Mouse (Mus musculus): Measurements from ENCODE around the gene Tmem192. TPM values are rescaled to one million over a fixed set of nuclear protein-coding genes. Genes with fewer than 3 reads are reported as not detected.

Gene Tmem192
- total and polyA plus RNA-seq, 3 experiments: 6.3 to 24.9 TPM; not detected in 1

GRCm38 (mm10) chr8:64962836-64963235 lies 15.9 kb downstream of the Tmem192 start:
- no peaks in the 10 kb centered on the region for H3K9me3 ChIP-seq (replicated peaks; ENCODE audit: insufficient read depth, low read length)
- no peak overlapping the region for H3K9ac ChIP-seq (ENCODE audit: control insufficient read depth, low read depth, low read length, poor library complexity, severe bottlenecking)
- peak; percentile 28 for TF ChIP-seq RAD21 (IDR thresholded peaks at IDR 0.05; ENCODE audit: low read depth, low read length)
- TF ChIP-seq JUND (IDR thresholded peaks at IDR 0.05; ENCODE audit: low read depth, low read length): no peak
- TF ChIP-seq CTCF (IDR thresholded peaks at IDR 0.05 in 2 of 3, conservative IDR thresholded peaks at IDR 0.05 in 1 of 3; ENCODE audit: control insufficient read depth in 1 of 3, insufficient read depth in 1 of 3, low read depth in 2 of 3, low read length in 3 of 3, poor library complexity in 1 of 3, severe bottlenecking in 1 of 3): peak in 1 of 3 experiments; percentile 34; a peak in 3 of 6 replicates
- H3K27ac ChIP-seq (ENCODE audit: control insufficient read depth, low read depth, low read length): no peak overlapping the region
- H3K4me3 ChIP-seq (ENCODE audit: control insufficient read depth in 1 of 2, insufficient read depth in 1 of 2, low read depth in 2 of 2, low read length in 2 of 2): no peak overlapping the region
- H3K27me3 ChIP-seq (ENCODE audit: control insufficient read depth in 1 of 2, insufficient read depth in 2 of 2, low read length in 2 of 2): no peaks in the 10 kb centered on the region
- no peaks in the 10 kb centered on the region for H3K36me3 ChIP-seq (ENCODE audit: control insufficient read depth in 1 of 2, insufficient read depth in 2 of 2, low read length in 2 of 2)
- no peaks in the 10 kb centered on the region for H3K79me2 ChIP-seq (ENCODE audit: control insufficient read depth, insufficient read depth, low read length, poor library complexity)
- H3K4me1 ChIP-seq (ENCODE audit: control insufficient read depth in 1 of 2, insufficient read depth in 2 of 2, low read length in 2 of 2): no peaks in the 10 kb centered on the region
- peak; percentile 14 for DNase-seq (ENCODE audit: low read depth, low spot score)

- DNase-seq (ENCODE audit: low read depth, low spot score): no peak
- TF ChIP-seq NRF1 (IDR thresholded peaks at IDR 0.05; ENCODE audit: insufficient read depth, low read depth, low read length, poor library complexity, severe bottlenecking) (no peak), ETS1 (IDR thresholded peaks at IDR 0.05; ENCODE audit: low read depth, low read length) (no peak), SIN3A (IDR thresholded peaks at IDR 0.05; ENCODE audit: low read length) (no peak), BHLHE40 (IDR thresholded peaks at IDR 0.05; ENCODE audit: borderline replicate concordance, low read depth, low read length) (no peak), USF1 (IDR thresholded peaks at IDR 0.05; ENCODE audit: low read depth, low read length) (no peak), TBP (IDR thresholded peaks at IDR 0.05; ENCODE audit: low read depth, low read length) (no peak), ZNF384 (IDR thresholded peaks at IDR 0.05; ENCODE audit: low read depth, low read length) (no peak), RAD21 (IDR thresholded peaks at IDR 0.05; ENCODE audit: low read depth, low read length) (no peak), USF2 (IDR thresholded peaks at IDR 0.05; ENCODE audit: borderline replicate concordance in 1 of 2, insufficient read depth in 1 of 2, low read depth in 1 of 2, low read length in 2 of 2) (no peak), MAFK (IDR thresholded peaks at IDR 0.05; ENCODE audit: borderline replicate concordance, low read depth, low read length) (no peak), HCFC1 (IDR thresholded peaks at IDR 0.05; ENCODE audit: low read depth, low read length) (no peak), CHD2 (IDR thresholded peaks at IDR 0.05; ENCODE audit: low read length) (no peak), NELFE (IDR thresholded peaks at IDR 0.05; ENCODE audit: low read depth, low read length) (no peak), CTCF (IDR thresholded peaks at IDR 0.05 in 2 of 3, conservative IDR thresholded peaks at IDR 0.05 in 1 of 3; ENCODE audit: control insufficient read depth in 1 of 3, insufficient read depth in 1 of 3, low read depth in 2 of 3, low read length in 3 of 3, poor library complexity in 1 of 3, severe bottlenecking in 1 of 3) (no peak), MYC (IDR thresholded peaks at IDR 0.05; ENCODE audit: low read depth, low read length) (no peak)
- no peaks in the 10 kb centered on the region for H3K4me1 ChIP-seq (ENCODE audit: control insufficient read depth in 1 of 2, insufficient read depth in 2 of 2, low read length in 2 of 2)
- no peaks in the 10 kb centered on the region for H3K9me3 ChIP-seq (replicated peaks; ENCODE audit: insufficient read depth, low read length)
- no peaks in the 10 kb centered on the region for H3K36me3 ChIP-seq (ENCODE audit: control insufficient read depth in 1 of 2, insufficient read depth in 2 of 2, low read length in 2 of 2)
- no peaks in the 10 kb centered on the region for H3K27me3 ChIP-seq (ENCODE audit: control insufficient read depth in 1 of 2, insufficient read depth in 2 of 2, low read length in 2 of 2)
- no peak overlapping the region for H3K27ac ChIP-seq (ENCODE audit: control insufficient read depth, low read depth, low read length)
- H3K79me2 ChIP-seq (ENCODE audit: control insufficient read depth, insufficient read depth, low read length, poor library complexity): no peaks in the 10 kb centered on the region
- H3K9ac ChIP-seq (ENCODE audit: control insufficient read depth, low read depth, low read length, poor library complexity, severe bottlenecking): no peak overlapping the region
- H3K4me3 ChIP-seq (ENCODE audit: control insufficient read depth in 1 of 2, insufficient read depth in 1 of 2, low read depth in 2 of 2, low read length in 2 of 2): no peak overlapping the region
Measured at GRCm38 (mm10) chr8:64983150-64983897, 36.3 kb downstream of the Tmem192 start.
